Mouse (Mus musculus): ENCODE data around the gene Wdr18. TPM values are rescaled to one million over a fixed set of nuclear protein-coding genes. Genes with fewer than 3 reads are reported as not detected.

The Wdr18 gene
- polyA plus RNA-seq, 1 experiment from 2014 or later, result 44.0 TPM

DNA sequence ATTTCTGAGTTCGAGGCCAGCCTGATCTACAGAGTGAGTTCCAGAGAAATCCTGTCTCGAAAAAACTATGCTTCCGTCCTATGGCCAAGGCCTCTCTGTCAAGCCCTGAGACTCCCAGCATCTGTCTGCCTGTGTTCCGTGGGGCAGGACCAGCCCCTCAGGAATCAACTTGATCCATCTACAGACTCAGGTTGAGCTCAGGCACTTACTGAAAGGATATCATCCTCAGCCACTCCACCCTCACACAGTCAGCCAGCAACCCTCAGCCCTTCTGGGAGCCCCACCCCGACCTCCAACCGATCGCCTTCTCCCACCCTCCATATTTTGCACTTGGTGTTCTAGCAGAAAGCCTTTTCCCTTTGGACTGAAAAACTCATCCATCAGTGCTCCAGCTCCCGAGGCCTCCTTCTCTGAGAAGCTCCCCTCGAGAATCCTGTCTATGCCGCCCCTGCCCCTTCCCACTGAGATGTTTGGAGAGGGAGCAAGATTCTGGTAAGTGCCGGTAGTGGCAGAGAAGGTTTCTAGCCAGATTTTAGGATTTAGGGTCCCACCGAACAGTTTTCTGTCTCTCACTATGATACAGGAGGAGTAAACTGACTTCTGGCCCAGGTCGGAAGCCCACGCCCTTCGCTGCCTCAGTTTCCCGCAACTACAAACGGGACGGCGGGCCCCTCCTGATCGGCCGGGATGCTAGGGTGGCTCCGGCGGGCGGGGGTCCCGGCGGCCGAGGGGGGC lies 28.0 kb downstream of the Wdr18 start:
- peak overlapping the region; percentile 88 for H3K4me2 ChIP-seq (replicated peaks; ENCODE audit: low read depth)
- no peaks in the 10 kb centered on the region for H3K27me3 ChIP-seq (replicated peaks; ENCODE audit: control insufficient read depth, insufficient read depth, low read length)
- H3K4me3 ChIP-seq (ENCODE audit: low read depth, low read length), result peak overlapping the region; percentile 67
- 15% methylated on average over 27 of the region's 27 CpGs for WGBS
- H3K27ac ChIP-seq (ENCODE audit: low read depth, low read length), result peak overlapping the region; percentile 79
- TF ChIP-seq CTCF (IDR thresholded peaks at IDR 0.05; ENCODE audit: low read depth), result no peak
- H3K4me1 ChIP-seq (replicated peaks; ENCODE audit: control insufficient read depth, insufficient read depth, low read length), result 0 out of 2 replicates have a peak, but pooled peaks cover 4% of the 10 kb centered on the region
- no peak for ATAC-seq
- H3K9ac ChIP-seq (ENCODE audit: low read depth, low read length), result peak overlapping the region; percentile 77
- no peaks in the 10 kb centered on the region for H3K9me3 ChIP-seq (ENCODE audit: control insufficient read depth)
- peaks cover 14% of the 10 kb centered on the region for H3K36me3 ChIP-seq (ENCODE audit: control insufficient read depth, insufficient read depth)

DNA sequence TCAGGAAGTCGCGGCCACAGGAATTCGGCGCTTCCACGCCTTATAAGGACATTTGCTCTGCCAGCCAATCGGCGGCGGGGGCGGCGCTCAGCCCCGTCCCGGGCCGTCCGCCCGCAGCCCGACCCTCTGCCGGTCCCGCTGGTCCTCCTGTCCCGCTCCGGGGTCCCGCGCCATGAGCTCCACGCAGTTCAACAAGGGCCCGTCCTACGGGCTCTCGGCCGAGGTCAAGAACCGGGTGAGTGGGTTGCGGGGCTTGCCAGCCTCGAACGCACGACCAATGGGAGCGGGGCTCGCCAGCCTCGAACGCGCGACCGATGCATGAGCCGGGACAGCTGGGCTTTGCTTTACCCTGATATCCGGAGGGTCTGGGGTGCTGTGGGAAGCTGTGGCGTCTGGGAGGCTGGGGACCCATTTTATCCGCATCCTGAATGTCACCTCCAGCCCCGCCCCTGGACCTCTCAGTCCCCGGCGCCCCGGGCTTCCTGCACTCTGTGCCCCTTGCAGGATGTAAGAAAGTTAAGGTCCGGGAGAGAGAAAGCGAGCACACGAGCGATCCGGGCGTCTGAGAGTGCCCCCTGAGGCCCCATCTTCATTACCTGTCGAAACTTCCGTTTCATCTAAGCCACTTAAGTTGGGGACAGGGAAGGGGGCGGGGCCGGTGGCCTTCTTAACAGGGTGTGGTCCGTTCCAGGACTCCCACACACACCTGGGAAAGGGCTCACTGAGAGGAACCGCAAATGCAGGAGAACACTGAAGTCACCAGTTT lies 28.7 kb downstream of the Wdr18 start, which contains the start of gene Cnn2:
TSS of gene Cnn2 (plus strand) at position 79 of the 766 bp plus-strand sequence.
- no peak for TF ChIP-seq CTCF (IDR thresholded peaks at IDR 0.05; ENCODE audit: low read depth)
- Histone ChIP-seq H3K9ac (ENCODE audit: low read depth, low read length) (peak within 1 kb of the TSS; percentile 77), H3K4me3 (ENCODE audit: low read depth, low read length) (peak within 1 kb of the TSS; percentile 67), H3K27me3 (replicated peaks; ENCODE audit: control insufficient read depth, insufficient read depth, low read length) (no peaks in the 10 kb centered on the region), H3K4me1 (replicated peaks; ENCODE audit: control insufficient read depth, insufficient read depth, low read length) (no peaks in the 10 kb centered on the region), H3K36me3 (ENCODE audit: control insufficient read depth, insufficient read depth) (peaks cover 21% of the 10 kb centered on the region), H3K4me2 (replicated peaks; ENCODE audit: low read depth) (peak within 1 kb of the TSS; percentile 88), H3K27ac (ENCODE audit: low read depth, low read length) (peak within 1 kb of the TSS; percentile 79), H3K9me3 (ENCODE audit: control insufficient read depth) (no peaks in the 10 kb centered on the region)
- ATAC-seq, result peak; percentile 4; the same call in 1 of the 2 replicates
- under 1% methylated on average over 59 of the region's 59 CpGs for WGBS

DNA sequence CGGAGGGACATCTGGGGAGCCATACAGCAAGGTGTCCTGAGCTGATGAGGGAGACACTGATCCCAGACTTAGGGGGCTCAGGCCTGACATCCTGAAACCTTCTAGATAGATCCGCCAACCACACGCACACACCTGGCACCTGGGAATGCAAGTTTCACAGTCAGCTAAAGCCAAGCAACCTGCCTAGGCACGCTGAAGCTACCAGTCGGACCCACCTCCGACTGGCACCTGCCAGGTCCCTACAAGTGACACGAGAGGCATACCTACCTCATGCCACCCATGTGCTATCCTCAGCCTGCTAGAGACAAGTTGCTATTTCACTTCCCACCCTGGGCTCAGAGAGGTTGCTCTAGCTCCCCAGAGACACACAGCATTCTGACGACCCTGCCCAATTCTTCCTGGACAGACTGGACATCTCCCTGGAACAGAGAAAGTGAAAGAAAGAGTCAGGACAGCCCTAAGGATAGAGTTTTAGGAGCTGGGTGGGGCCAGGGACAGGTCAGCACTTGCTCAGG lies 29.4 kb downstream of the Wdr18 start:
- Histone ChIP-seq H3K9me3 (ENCODE audit: control insufficient read depth) (no peaks in the 10 kb centered on the region), H3K4me2 (replicated peaks; ENCODE audit: low read depth) (peak overlapping the region; percentile 88), H3K4me3 (ENCODE audit: low read depth, low read length) (peak overlapping the region; percentile 67), H3K27ac (ENCODE audit: low read depth, low read length) (peak overlapping the region; percentile 79; the same call in 1 of the 2 replicates), H3K9ac (ENCODE audit: low read depth, low read length) (peak overlapping the region; percentile 77), H3K4me1 (replicated peaks; ENCODE audit: control insufficient read depth, insufficient read depth, low read length) (no peaks in the 10 kb centered on the region), H3K36me3 (ENCODE audit: control insufficient read depth, insufficient read depth) (peaks cover 27% of the 10 kb centered on the region), H3K27me3 (replicated peaks; ENCODE audit: control insufficient read depth, insufficient read depth, low read length) (no peaks in the 10 kb centered on the region)
- TF ChIP-seq CTCF (IDR thresholded peaks at IDR 0.05; ENCODE audit: low read depth), result no peak
- no peak for ATAC-seq
- WGBS, result 28% methylated on average over 8 of the region's 8 CpGs

DNA sequence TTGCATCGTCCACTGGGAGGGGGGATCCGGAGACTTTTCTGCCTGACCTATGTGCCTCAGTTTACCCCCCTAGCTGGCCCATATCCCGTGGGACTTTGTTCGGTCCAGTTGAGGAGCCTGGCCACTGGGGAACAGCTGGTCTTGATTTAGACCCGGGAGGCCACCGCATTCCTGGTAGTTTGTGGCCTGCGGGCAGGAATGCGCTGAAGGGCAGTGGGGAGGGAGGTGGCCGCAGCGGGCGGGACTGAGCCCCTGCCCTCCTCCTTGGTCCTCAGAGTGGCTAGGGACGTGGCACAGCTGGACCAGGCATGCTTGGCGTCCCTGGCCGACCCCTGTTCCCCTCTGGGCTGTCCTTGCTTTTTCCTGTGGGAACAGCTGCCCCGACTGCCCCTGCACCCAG lies 29.9 kb downstream of the Wdr18 start:
- 45% methylated on average over 15 of the region's 15 CpGs for WGBS
- Histone ChIP-seq H3K4me3 (ENCODE audit: low read depth, low read length) (peak overlapping the region; percentile 67), H3K9ac (ENCODE audit: low read depth, low read length) (peak overlapping the region; percentile 77; the same call in 1 of the 2 replicates), H3K4me1 (replicated peaks; ENCODE audit: control insufficient read depth, insufficient read depth, low read length) (no peaks in the 10 kb centered on the region), H3K4me2 (replicated peaks; ENCODE audit: low read depth) (peak overlapping the region; percentile 88), H3K36me3 (ENCODE audit: control insufficient read depth, insufficient read depth) (peaks cover 28% of the 10 kb centered on the region), H3K9me3 (ENCODE audit: control insufficient read depth) (no peaks in the 10 kb centered on the region), H3K27me3 (replicated peaks; ENCODE audit: control insufficient read depth, insufficient read depth, low read length) (no peaks in the 10 kb centered on the region), H3K27ac (ENCODE audit: low read depth, low read length) (no peak overlapping the region; the same call in 1 of the 2 replicates)
- ATAC-seq, result no peak
- TF ChIP-seq CTCF (IDR thresholded peaks at IDR 0.05; ENCODE audit: low read depth), result no peak

DNA sequence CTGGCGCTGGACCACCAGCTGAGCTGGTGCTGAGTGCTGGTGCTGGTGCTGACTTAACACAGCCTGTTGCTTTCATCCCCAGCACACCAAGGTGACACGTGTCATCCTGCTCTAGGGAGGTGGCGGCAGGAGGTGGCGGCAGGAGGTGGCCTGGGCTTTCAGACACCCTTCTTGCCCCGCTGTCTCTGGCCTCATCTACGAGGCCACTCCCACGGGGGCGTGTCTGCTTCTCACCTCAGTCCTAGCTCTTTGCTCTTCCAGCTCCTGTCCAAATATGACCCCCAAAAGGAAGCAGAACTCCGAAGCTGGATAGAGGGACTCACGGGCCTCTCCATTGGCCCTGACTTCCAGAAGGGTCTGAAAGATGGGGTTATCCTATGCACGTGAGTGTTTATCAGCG lies 31.1 kb downstream of the Wdr18 start:
- Histone ChIP-seq H3K4me1 (replicated peaks; ENCODE audit: control insufficient read depth, insufficient read depth, low read length) (no peaks in the 10 kb centered on the region), H3K27ac (ENCODE audit: low read depth, low read length) (no peak overlapping the region), H3K9me3 (ENCODE audit: control insufficient read depth) (no peaks in the 10 kb centered on the region), H3K36me3 (ENCODE audit: control insufficient read depth, insufficient read depth) (peaks cover 28% of the 10 kb centered on the region), H3K9ac (ENCODE audit: low read depth, low read length) (no peak overlapping the region), H3K4me2 (replicated peaks; ENCODE audit: low read depth) (no peak overlapping the region), H3K27me3 (replicated peaks; ENCODE audit: control insufficient read depth, insufficient read depth, low read length) (no peaks in the 10 kb centered on the region), H3K4me3 (ENCODE audit: low read depth, low read length) (peak overlapping the region; percentile 2; the same call in 1 of the 2 replicates)
- ATAC-seq, result no peak
- TF ChIP-seq CTCF (IDR thresholded peaks at IDR 0.05; ENCODE audit: low read depth), result no peak
- whole genome bisulfite sequencing, result 73% methylated on average over 12 of the region's 12 CpGs

DNA sequence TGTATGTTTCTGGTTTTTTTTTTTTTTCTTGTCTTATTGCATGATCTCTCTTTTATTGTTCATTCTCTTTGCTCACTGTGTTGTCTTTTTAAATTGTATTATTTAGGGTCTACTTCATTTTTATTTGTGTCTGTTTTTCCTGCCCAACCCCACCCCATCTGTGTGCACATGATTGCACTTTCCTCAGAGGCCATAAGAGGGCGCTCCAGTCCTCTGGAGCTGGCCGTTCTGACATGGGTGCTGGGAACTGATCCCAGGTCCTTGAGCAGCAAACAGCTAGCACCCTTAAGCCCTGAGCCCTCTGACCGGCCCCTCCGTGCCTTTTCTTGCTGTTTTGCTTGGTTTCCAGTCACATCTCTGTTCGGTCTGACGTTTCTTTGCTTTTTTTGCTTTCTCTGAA lies 31.6 kb downstream of the Wdr18 start:
- TF ChIP-seq CTCF (IDR thresholded peaks at IDR 0.05; ENCODE audit: low read depth), result peak; percentile 58
- no peaks in the 10 kb centered on the region for H3K9me3 ChIP-seq (ENCODE audit: control insufficient read depth)
- H3K9ac ChIP-seq (ENCODE audit: low read depth, low read length), result no peak overlapping the region
- WGBS, result 91% methylated on average over 6 of the region's 6 CpGs
- H3K4me1 ChIP-seq (replicated peaks; ENCODE audit: control insufficient read depth, insufficient read depth, low read length), result no peaks in the 10 kb centered on the region
- H3K27ac ChIP-seq (ENCODE audit: low read depth, low read length), result no peak overlapping the region
- H3K27me3 ChIP-seq (replicated peaks; ENCODE audit: control insufficient read depth, insufficient read depth, low read length), result no peaks in the 10 kb centered on the region
- no peak for ATAC-seq
- no peak overlapping the region for H3K4me3 ChIP-seq (ENCODE audit: low read depth, low read length)
- H3K4me2 ChIP-seq (replicated peaks; ENCODE audit: low read depth), result no peak overlapping the region
- peaks cover 28% of the 10 kb centered on the region for H3K36me3 ChIP-seq (ENCODE audit: control insufficient read depth, insufficient read depth)

Data from intestine, postnatal 0 days (tissue).